Mouse (Mus musculus): ENCODE measurements around the gene Proser1.

- no peak for TF ChIP-seq CTCF (IDR thresholded peaks at IDR 0.05; ENCODE audit: insufficient read depth, low read depth, low read length)
- TF ChIP-seq POLR2A (IDR thresholded peaks at IDR 0.05; ENCODE audit: insufficient read depth, low read depth, low read length): no peak
Observed at GRCm38 (mm10) chr3:53498351-53498905, 35.0 kb downstream of the Proser1 start.
